Mouse (Mus musculus) testis, adult 2 months (tissue): ENCODE data around the gene Cask.

Source experiments
- CTCF ChIP-seq: fragments of 200-500 bp; IDR thresholded peaks from 2 replicates; pipeline ENCODE4 v1.5.1; 2012; ENCODE audit warnings: low read depth, mild to moderate bottlenecking, inconsistent platforms, low read length, moderate library complexity; ENCODE audit not compliant: control insufficient read depth, insufficient read depth, insufficient replicate concordance
- POLR2A ChIP-seq: fragments of 200-500 bp; IDR thresholded peaks from 2 replicates; pipeline ENCODE4 v1.6.1; 2012; ENCODE audit warnings: low read depth, mild to moderate bottlenecking, inconsistent platforms, low read length, moderate library complexity; ENCODE audit not compliant: control insufficient read depth

DNA sequence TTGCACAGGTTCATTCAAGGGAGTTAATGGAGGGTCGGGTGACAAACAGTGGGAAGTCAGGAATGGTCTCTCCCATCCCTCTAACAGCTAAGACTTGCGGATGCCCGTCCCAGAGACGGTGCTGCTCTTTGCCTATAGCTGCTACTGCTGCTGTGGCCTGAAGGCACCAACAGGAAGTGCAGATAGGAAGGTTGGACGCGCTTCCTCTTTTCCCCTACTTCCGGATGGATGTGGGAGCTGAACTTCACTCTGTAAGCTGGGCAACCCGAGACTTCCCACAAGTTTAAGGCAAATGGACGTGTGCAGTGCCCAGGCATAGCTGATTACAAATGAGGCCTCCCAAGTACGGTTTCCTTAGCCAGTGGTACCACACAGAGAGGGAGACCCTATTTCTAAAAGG is 333.1 kb downstream of the Cask start:
- no peak for TF ChIP-seq CTCF
- no peak for TF ChIP-seq POLR2A
